Mouse (Mus musculus) midbrain, embryonic 12.5 days (tissue): ENCODE results near the gene Hbq1b. TPM values are rescaled to one million over a fixed set of nuclear protein-coding genes. Genes with fewer than 3 reads are reported as not detected.
"Not testable (repeated sequence)": the region's sequence is repeated elsewhere in the genome, so short reads cannot be mapped to it uniquely, and the experiment has no call there.

Experiments
- ATAC-seq: fragments of 200-750 bp; cut with Nextera tagmentation; 2 replicates; pipeline ENCODE4 v1.8.0; 2017; ENCODE audit warnings: low read depth, moderate TSS enrichment, moderate library complexity; ENCODE audit not compliant: low FRiP score
- H3K27ac ChIP-seq: fragments of 300-500 bp; sonication (generic); replicated peaks from 2 replicates; pipeline ENCODE4 v1.5.1; 2016; ENCODE audit warnings: mild to moderate bottlenecking
- H3K27me3 ChIP-seq: fragments of 300-500 bp; sonication (generic); 2 replicates; pipeline ENCODE4 v1.6.1; 2016; ENCODE audit warnings: mild to moderate bottlenecking
- H3K36me3 ChIP-seq: fragments of 300-500 bp; sonication (generic); 2 replicates; pipeline ENCODE4 v1.6.1; 2016
- H3K4me1 ChIP-seq: fragments of 300-500 bp; sonication (generic); 2 replicates; pipeline ENCODE4 v1.6.1; 2016
- H3K4me2 ChIP-seq: fragments of 300-500 bp; sonication (generic); replicated peaks from 2 replicates; pipeline ENCODE4 v1.6.1; 2016; ENCODE audit warnings: mild to moderate bottlenecking, moderate library complexity
- H3K4me3 ChIP-seq: fragments of 300-500 bp; sonication (generic); 2 replicates; pipeline ENCODE4 v1.5.1; 2016; ENCODE audit warnings: mild to moderate bottlenecking
- H3K9ac ChIP-seq: fragments of 300-500 bp; sonication (generic); replicated peaks from 2 replicates; pipeline ENCODE4 v1.6.1; 2016; ENCODE audit warnings: mild to moderate bottlenecking, moderate library complexity
- H3K9me3 ChIP-seq: fragments of 300-500 bp; sonication (generic); 2 replicates; pipeline ENCODE4 v1.6.1; 2016; ENCODE audit warnings: mild to moderate bottlenecking
- WGBS: fragments of 180-500 bp; shearing (Covaris S2); methylation state at CpG from one replicate; pipeline ENCODE4 v1.1.7; 2016; 5-methylcytosine and 5-hydroxymethylcytosine counted together
- polyA plus RNA-seq: library from polyadenylated mRNA; unstranded; fragments of >200 nt; fragmentation: Nextera tagmentation; extraction: Ambion mirVana; gene quantifications from 2 replicates; pipeline ENCODE4 v1.2.1, GENCODE M21; 2016

Gene Hbq1b
- polyA plus RNA-seq, 1 experiment from 2014 or later = 3.4 TPM

- H3K27me3 ChIP-seq = peaks cover 14% of the 10 kb centered on the region; the same call in 1 of the 2 replicates
- no peaks in the 10 kb centered on the region for H3K9me3 ChIP-seq
- no peak overlapping the region for H3K4me3 ChIP-seq
- ATAC-seq = no peak
- H3K27ac ChIP-seq = no peak overlapping the region
- peaks cover 10% of the 10 kb centered on the region for H3K4me1 ChIP-seq
- 50% methylated on average over 4 of the region's 4 CpGs for WGBS
- no peaks in the 10 kb centered on the region for H3K36me3 ChIP-seq
- H3K4me2 ChIP-seq = no peak overlapping the region
- no peak overlapping the region for H3K9ac ChIP-seq
These were observed 15.6 kb upstream of the Hbq1b start for GRCm38 (mm10) chr11:32271178-32271577.

GRCm38 (mm10) chr11:32276347-32276746 lies 10.4 kb upstream of the Hbq1b start, which contains the start of gene Hba-x:
Gene Hba-x (plus strand): TSS chr11:32276400.
- H3K27me3 ChIP-seq = peaks cover 8% of the 10 kb centered on the region
- no peaks in the 10 kb centered on the region for H3K9me3 ChIP-seq
- no peaks in the 10 kb centered on the region for H3K36me3 ChIP-seq
- H3K4me1 ChIP-seq = no peaks in the 10 kb centered on the region
- H3K27ac ChIP-seq = no peak within 1 kb of the TSS
- H3K4me3 ChIP-seq = no peak within 1 kb of the TSS
- H3K4me2 ChIP-seq = no peak within 1 kb of the TSS
- H3K9ac ChIP-seq = no peak within 1 kb of the TSS
- WGBS = 73% methylated on average over 3 of the region's 3 CpGs
- no peak for ATAC-seq

GRCm38 (mm10) chr11:32277736-32278457 lies 8.9 kb upstream of the Hbq1b start:
- H3K4me2 ChIP-seq = no peak overlapping the region
- no peak overlapping the region for H3K4me3 ChIP-seq
- no peak for ATAC-seq
- WGBS = 79% methylated on average over 21 of the region's 21 CpGs
- H3K4me1 ChIP-seq = no peaks in the 10 kb centered on the region
- H3K36me3 ChIP-seq = no peaks in the 10 kb centered on the region
- H3K9me3 ChIP-seq = no peaks in the 10 kb centered on the region
- no peak overlapping the region for H3K27ac ChIP-seq
- H3K27me3 ChIP-seq = peaks cover 9% of the 10 kb centered on the region
- no peak overlapping the region for H3K9ac ChIP-seq

- no peak overlapping the region for H3K9ac ChIP-seq
These were observed 8.3 kb upstream of the Hbq1b start for GRCm38 (mm10) chr11:32278458-32278957.

GRCm38 (mm10) chr11:32280646-32281045 lies 6.1 kb upstream of the Hbq1b start:
- no peaks in the 10 kb centered on the region for H3K4me1 ChIP-seq
- no peak overlapping the region for H3K4me3 ChIP-seq
- H3K4me2 ChIP-seq = no peak overlapping the region
- H3K27ac ChIP-seq = no peak overlapping the region
- H3K36me3 ChIP-seq = no peaks in the 10 kb centered on the region
- ATAC-seq = no peak
- 79% methylated on average over 2 of the region's 2 CpGs for WGBS
- H3K9ac ChIP-seq = no peak overlapping the region
- no peaks in the 10 kb centered on the region for H3K9me3 ChIP-seq
- H3K27me3 ChIP-seq = peaks cover 9% of the 10 kb centered on the region

More at GRCm38 (mm10) chr11:32278458-32278957, 8.3 kb upstream of the Hbq1b start:
- no peaks in the 10 kb centered on the region for H3K36me3 ChIP-seq
- 81% methylated on average over 12 of the region's 12 CpGs for WGBS
- H3K27me3 ChIP-seq = peaks cover 9% of the 10 kb centered on the region
- ATAC-seq = no peak
- H3K4me1 ChIP-seq = no peaks in the 10 kb centered on the region
- no peaks in the 10 kb centered on the region for H3K9me3 ChIP-seq
- no peak overlapping the region for H3K4me2 ChIP-seq
- no peak overlapping the region for H3K27ac ChIP-seq
- no peak overlapping the region for H3K4me3 ChIP-seq

GRCm38 (mm10) chr11:32281416-32282144 lies 5.2 kb upstream of the Hbq1b start:
- Histone ChIP-seq H3K4me1 (no peaks in the 10 kb centered on the region), H3K9me3 (no peaks in the 10 kb centered on the region), H3K4me3 (no peak overlapping the region), H3K36me3 (no peaks in the 10 kb centered on the region), H3K27me3 (peaks cover 9% of the 10 kb centered on the region), H3K9ac (no peak overlapping the region), H3K4me2 (no peak overlapping the region), H3K27ac (no peak overlapping the region)
- WGBS = 80% methylated on average over 1 of the region's 1 CpGs
- ATAC-seq = no peak

GRCm38 (mm10) chr11:32283091-32283777 lies 3.5 kb upstream of the Hbq1b start, which contains the start of gene Hba-a1:
Gene Hba-a1 (plus strand): TSS chr11:32283511.
- H3K27me3 ChIP-seq = peaks cover 16% of the 10 kb centered on the region
- H3K9ac ChIP-seq, H3K27ac ChIP-seq, H3K4me3 ChIP-seq, H3K36me3 ChIP-seq, H3K4me2 ChIP-seq, H3K4me1 ChIP-seq, ATAC-seq, H3K9me3 ChIP-seq: not testable (repeated sequence)
- WGBS = 50% methylated on average over 1 of the region's 5 CpGs

- not testable (repeated sequence) for H3K27ac ChIP-seq, H3K4me2 ChIP-seq, H3K9ac ChIP-seq, H3K4me3 ChIP-seq, ATAC-seq, H3K9me3 ChIP-seq, H3K4me1 ChIP-seq, H3K36me3 ChIP-seq
- 80% methylated on average over 2 of the region's 2 CpGs for WGBS
- H3K27me3 ChIP-seq = peaks cover 20% of the 10 kb centered on the region
These were observed 2.2 kb upstream of the Hbq1b start for GRCm38 (mm10) chr11:32284582-32284981.

GRCm38 (mm10) chr11:32285031-32285775 lies 1.6 kb upstream of the Hbq1b start:
- no peak for ATAC-seq
- no peak overlapping the region for H3K27ac ChIP-seq

GRCm38 (mm10) chr11:32285887-32286286 lies 878 bp upstream of the Hbq1b start:
- not testable (repeated sequence) for H3K4me1 ChIP-seq, H3K9me3 ChIP-seq, H3K36me3 ChIP-seq, H3K27ac ChIP-seq, H3K9ac ChIP-seq, H3K4me2 ChIP-seq, ATAC-seq, H3K4me3 ChIP-seq
- H3K27me3 ChIP-seq = peaks cover 20% of the 10 kb centered on the region

More at GRCm38 (mm10) chr11:32285031-32285775, 1.6 kb upstream of the Hbq1b start:
- 83% methylated on average over 7 of the region's 7 CpGs for WGBS
- Histone ChIP-seq H3K4me1 (no peaks in the 10 kb centered on the region), H3K9me3 (no peaks in the 10 kb centered on the region), H3K9ac (no peak overlapping the region), H3K4me2 (no peak overlapping the region), H3K4me3 (no peak overlapping the region), H3K27me3 (peaks cover 20% of the 10 kb centered on the region), H3K36me3 (no peaks in the 10 kb centered on the region)

- peaks cover 14% of the 10 kb centered on the region for H3K27me3 ChIP-seq
- no peaks in the 10 kb centered on the region for H3K36me3 ChIP-seq
- H3K9me3 ChIP-seq = no peaks in the 10 kb centered on the region
- no peaks in the 10 kb centered on the region for H3K4me1 ChIP-seq
- WGBS = 66% methylated on average over 9 of the region's 9 CpGs
- no peak overlapping the region for H3K4me2 ChIP-seq
- no peak overlapping the region for H3K9ac ChIP-seq
- H3K4me3 ChIP-seq = no peak overlapping the region
- ATAC-seq = no peak
- no peak overlapping the region for H3K27ac ChIP-seq
These were observed 694 bp downstream of the Hbq1b start for GRCm38 (mm10) chr11:32287493-32287825.
